Mouse (Mus musculus): Measurements from ENCODE around the gene Map3k1.

The Map3k1 gene

DNA sequence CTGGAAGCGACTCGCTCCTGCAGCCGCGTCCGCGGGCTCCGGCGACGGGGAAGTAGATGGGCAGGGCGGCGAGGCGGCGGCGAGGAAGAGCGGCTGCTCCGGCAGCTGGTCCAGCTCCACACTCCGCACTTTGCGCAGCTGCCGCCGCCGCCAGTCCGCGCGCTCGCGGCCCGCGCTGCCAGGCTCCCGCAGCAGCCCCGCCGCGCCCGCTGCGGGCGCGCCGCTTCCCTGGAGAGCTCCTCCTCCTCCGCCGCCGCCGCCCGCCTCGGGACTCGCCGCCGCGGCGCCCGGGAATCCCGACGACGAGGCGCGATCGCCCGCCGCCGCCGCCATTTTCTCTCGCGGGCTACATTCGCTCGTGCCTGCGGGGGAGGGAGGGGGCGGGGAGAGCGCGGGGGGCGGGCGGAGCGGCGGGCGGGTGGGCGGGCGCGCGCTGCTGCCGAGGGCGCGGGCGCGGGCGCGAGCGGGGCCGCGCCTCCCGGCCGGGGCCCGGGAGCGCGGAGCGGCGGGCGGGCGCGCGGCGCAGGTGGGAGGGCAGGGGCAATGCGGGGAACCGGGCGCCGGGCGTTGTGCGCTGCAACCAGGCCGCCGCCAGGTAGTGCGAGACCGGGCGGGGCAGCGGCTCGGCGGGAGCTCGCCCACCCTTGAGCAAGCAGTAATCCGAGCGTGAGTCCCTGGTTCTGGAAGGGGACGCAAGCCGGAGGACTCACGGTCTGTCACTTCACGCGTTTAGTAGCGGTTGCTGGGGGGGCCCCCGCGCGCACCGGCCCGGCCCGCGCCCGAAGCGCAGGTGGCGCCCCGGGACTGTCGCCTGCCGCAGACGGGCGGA lies at the start of gene Map3k1:
Map3k1 (minus strand) TSS at position 357 of the 829 bp plus-strand sequence.
- ATAC-seq (ENCODE audit: low TSS enrichment): peak; percentile 87

DNA sequence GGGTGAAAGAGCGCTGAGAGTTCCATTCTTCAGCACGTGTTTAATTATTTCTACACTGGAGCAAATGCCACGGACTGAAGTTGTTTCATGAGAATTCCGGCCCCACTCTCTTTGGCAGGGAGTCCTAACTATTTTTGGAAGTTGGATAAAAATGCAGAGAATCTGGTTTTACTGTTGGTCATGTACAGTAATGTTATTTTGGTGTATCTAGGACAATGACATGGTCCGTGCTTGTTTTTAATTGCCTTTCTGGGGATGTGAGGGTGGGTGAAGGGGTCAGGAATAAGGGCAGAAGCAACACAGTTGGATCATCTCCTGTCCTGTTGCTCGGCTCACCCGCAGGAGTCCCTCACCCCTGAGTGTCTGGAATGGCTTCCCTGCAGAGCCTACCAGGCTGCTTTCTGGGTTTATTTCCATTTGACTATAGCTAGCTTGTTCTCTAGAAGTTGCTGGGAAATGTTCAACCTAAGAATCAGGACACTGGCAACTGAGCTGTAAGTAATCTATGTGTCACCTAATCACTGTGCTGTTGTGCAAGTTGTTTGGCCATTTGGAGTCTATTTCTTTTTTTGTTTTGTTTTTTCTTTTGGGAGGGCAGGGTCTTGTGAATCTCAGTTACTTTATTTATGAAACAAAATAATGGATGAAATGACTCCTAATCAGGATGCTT lies 48.1 kb upstream of the Map3k1 start:
- no peak for ATAC-seq (ENCODE audit: low TSS enrichment)

DNA sequence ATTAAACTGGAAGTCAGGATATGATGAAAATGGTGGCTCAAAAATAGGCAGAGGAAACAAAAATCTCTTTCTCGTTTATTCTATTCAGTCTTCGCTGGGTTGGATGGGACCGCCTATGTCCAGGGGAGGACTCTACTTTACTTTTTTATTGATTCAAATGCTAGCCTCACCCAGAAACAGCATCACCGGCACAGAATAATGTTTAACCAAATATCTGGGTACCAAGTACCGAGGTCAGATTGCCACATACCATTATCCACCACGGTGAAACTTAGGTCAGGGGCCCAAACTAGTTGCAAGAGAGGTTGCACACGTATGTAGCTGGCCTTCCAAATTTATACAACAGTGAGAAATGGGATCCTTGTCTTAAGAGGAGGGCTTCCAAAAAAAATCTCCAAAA lies 47.4 kb upstream of the Map3k1 start:
- no peak for ATAC-seq (ENCODE audit: low TSS enrichment)

DNA sequence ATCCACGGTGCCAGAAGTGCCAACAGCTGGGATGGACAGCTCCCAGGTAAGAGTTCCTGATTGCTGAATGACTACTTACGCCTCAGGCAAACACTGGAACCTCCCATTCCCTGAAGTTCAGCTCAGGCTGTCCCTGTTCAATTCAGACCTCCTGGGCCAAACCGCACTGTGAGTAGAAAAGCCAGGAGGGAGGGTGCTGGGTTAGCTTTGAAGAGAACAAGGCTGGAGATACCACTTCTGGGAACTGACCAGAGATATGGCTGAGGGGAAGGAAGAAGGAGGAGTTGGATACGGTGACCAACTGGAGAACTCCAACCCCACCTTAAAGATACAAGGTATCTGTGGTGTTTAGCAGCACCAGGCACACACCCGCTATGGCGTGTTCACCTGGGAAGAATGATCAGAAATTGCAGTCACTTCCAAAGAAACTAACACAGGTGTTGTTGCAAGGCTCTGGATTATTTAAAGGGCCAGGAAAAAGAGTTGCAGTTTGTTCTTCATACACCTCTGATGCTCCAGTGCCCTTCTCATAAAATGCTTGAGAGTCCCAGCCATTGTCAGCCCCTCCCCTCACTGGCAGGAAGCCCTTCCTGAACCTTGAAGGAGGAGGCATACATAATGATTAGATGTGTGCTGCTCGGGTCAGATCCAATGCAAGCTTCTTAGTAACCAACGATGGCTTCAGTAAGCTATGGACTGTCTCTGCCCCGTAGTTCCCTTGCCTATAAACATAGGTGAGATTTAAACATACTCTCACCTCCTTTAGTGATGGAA lies 43.8 kb upstream of the Map3k1 start:
- no peak for ATAC-seq (ENCODE audit: low TSS enrichment)

DNA sequence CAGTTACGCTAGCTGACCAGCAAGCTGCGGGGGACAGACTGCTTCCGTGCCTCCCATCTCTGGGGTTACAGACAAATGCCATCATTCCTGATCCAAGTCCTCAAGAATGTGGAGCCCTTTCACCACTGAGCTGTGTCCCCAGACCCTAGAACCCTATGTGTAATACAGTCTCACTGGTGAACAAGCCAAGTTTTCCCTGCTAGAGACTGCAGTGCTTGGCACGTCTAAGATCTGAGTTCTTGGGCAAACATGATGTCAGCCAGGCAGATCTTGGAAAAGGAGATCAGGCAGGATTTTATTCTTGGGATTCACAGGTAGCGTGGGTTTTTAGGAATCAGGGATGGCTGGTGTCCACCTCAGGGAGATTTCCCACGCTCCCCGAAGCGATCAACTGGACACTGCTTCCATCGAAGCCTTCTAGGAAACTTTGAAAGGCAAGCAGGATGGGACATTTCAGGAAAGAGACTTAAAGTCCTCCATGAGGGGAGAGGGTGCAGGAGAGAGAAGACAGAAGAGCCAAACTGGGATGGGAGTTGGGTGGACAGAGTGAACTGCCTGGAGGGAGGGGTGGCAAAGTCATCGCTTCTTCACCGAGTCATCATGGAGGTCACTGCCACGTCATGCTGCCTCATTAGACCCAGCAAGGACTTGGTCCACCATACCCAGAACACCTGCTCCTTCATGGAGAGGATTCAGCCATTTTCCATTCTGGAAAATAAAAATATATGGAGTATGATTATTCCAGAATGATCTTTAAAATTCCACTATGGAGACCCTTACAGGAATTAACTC lies 41.4 kb upstream of the Map3k1 start:
- no peak for ATAC-seq (ENCODE audit: low TSS enrichment)

DNA sequence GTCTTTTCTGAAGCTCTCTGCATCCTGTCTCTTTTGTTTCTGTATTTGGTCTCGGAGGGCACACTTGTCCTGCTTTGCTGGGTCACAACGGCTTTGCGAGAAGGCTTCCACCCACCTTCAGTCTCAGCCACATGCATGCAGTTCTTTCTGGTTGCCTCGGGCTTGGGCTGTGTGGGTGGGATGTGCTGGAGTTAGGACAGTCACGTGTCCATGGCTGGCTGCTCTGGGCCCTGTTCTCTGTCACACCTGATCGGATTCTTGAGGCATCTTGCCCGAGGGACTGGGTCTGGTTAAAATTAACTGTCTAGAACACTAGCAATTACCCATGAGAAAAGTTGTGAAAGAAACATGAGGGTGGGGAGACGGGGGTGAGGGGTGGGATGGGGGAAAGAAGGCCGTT lies 36.7 kb upstream of the Map3k1 start:
- ATAC-seq (ENCODE audit: low TSS enrichment): no peak

DNA sequence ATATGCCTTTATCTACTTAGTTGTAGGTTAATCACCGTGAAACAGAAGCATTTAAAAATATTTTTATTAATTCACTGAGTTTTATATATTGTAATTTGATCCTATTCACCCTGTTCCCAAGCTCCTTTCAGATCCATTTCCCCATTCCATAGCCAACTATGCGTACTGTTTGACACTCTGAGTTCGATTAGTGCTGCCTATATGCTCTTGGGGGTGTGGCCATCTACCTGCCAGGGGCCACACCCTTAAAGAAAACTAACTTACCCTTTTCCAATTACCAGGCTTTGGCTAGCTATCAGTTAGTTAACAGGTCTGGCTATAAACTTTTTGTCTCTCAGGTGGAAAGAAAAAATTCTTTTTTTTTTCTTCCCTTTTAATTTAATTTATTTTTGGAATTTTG lies 35.5 kb upstream of the Map3k1 start:
- no peak for ATAC-seq (ENCODE audit: low TSS enrichment)

DNA sequence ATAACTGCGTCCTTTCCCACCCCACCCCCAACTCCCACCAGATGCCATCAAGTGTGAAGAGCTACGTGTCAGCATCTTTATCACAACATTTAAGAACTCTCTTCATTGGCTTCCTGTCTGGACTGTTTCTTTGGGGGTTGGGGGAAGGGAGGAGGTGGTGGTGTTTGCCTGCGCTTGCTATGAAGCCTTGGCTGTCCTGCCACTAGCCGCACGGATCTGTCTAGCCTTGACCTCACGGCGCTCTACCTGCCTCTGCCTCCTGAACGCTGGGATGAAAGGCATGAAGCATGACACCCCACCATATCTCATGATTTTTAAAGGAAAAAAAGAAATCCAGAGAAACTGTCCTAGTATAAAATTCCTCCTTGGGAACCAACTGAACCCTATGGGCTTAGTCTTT lies 27.0 kb upstream of the Map3k1 start:
- no peak for ATAC-seq (ENCODE audit: low TSS enrichment)

DNA sequence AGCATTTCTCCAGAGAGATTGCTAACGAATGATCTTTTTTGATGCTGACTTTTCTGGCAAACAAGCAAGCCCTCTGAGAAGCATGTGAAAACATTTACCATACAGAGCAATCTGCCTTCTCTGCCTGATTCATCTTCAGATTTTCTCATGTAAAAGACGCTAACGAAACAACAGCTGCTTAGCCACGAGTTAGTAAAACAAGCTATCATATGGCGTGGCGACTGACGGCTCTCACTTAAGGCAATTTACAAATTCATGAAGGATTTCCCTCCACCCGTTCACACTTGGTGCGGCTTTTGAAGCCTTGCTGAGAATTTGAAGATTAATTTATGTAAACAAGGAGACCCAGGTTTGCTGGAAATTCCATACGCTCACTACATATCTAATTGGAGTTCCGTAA lies 25.8 kb upstream of the Map3k1 start:
- ATAC-seq (ENCODE audit: low TSS enrichment): 0 out of 2 replicates have a peak, but pooled peaks have one; percentile 23

DNA sequence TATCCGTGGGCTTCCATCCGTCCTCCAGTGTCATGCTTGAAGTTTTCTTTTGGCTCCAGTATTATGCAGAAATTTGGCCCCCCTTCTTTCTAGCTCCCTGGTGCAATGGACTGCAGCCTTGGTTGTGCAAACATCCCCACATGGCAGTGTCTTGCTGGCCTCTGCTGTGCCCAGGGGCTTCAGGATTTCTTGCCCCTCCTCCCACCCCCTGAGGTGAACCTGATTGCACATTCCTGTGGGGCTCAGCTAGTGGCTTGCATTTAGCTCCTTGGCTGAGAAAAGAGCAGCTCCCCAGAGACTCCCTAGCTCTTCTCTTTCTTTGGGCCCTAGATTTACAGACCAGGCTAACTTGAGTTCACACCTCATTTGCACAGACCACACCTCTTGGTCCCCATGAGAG lies 20.7 kb upstream of the Map3k1 start:
- no peak for ATAC-seq (ENCODE audit: low TSS enrichment)

DNA sequence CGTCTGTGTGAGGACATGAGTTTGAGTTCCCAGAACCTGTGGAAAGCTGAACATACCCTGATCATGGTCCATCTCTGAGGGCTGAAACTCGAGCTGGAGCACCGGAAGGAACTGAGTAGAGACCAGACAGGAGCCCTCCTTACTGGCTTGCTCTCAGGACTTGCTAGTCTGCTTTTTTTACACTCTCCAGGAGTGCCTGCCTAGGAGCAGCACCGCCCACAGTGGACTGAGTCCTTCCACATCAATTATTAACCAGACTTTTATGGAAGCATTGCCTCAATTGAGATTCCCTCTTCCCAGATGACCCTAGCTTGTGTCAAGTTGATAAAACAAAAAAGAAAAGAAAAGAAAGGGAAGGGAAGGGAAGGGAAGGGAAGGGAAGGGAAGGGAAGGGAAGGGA lies 18.7 kb upstream of the Map3k1 start:
- no peak for ATAC-seq (ENCODE audit: low TSS enrichment)

DNA sequence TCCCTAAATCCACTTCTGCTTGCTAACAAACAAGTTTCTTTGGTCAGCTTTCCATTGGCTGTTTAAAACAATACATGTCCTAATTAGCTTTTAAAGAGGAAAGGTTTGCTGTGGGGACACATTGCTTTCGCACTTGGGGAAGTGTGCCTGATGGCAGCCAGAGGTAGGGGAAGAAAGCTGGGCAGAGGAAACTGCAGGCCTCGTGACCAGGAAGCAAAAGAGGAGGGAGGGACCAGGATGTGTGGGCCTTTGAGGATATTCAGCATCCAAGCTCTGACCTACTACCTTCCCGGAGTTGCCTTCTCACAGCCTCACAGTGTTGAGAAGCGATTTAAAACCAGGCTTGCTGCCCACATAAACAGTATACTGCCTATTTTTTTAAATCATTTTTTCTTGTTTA lies 15.4 kb upstream of the Map3k1 start:
- ATAC-seq (ENCODE audit: low TSS enrichment): no peak

DNA sequence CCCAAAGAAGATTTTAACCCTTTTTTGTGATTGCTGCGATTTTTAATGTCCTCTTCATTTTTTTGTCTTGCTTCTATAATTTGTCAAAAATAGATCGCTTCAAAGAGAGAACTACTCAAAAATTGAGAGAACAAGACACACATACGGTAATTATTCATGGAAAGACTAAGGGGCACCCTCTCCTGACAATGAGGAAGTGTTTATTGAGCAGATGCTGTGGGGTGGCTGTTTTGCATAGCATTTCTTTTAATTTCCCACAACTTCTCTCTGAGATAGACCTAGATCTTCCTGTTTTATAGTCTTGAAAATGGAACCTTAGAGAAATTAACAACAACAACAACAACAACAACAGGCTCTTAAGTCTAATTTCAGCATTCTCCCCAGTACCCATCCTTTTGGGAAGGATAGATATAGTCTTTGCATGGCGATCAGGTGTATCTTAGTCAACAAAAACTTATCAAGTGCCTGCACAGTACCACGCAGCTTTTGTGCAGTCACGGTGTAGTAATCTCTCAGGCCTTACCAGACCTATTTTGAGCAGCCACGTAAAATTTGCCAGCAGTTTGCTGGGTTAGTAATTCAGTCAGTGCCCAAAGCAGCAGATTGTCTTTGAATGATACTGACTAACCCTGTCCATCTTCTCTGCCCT lies 13.1 kb upstream of the Map3k1 start:
- no peak for ATAC-seq (ENCODE audit: low TSS enrichment)

DNA sequence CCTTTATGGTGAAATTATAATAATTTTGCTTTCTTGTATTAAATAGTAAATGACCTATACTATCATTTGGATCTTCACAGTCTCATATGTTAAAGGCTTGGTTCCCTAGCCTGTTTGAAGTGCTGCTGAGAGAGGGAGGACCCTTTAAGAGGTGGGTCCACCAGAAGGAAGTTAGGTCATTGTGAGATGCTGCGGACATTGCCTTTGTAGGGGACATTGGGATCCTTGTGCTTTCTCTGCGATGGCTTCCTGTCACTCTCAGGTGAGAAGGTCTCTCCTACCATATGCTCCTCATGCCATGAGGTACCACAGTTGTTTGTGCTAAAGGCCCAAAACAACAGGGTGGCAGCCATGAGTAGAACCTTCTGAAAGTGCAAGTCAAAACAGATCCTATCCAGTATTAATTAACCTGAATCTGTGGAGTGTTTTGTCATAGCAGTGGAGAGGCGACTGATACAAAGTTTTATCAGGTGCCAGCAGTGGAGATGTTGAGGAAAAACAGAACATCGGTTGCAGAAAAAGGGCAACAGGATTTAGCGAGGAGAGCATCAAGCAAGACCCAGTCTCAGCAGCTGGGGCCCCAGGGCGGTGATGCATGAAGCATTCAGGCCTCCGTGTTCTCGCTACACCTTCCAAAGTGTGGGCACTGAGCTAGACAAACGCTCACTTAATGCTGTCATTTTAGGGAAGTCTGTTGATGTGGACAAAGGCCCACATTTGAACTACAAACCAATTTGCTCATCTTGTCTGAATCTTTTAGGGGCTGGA lies 11.0 kb upstream of the Map3k1 start:
- ATAC-seq (ENCODE audit: low TSS enrichment): no peak

DNA sequence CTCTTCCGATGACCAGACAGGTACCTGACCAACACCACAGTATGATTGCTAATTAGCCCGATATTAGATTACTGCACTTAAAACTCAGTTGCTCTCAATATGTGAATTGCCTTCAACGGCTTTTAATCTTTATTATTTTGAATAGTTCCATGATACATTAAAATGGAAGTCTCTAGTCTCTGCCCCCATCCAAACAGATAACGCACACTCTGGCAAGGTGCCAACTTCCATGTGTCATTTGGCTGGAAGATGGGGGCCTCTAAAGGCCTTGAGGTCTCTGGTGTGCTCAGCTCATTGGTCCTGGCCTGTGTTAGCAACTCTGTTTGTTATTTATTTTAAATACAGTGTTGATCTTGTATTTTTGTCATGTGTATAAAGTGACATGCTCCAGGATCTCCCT lies 10.3 kb upstream of the Map3k1 start:
- ATAC-seq (ENCODE audit: low TSS enrichment): no peak

DNA sequence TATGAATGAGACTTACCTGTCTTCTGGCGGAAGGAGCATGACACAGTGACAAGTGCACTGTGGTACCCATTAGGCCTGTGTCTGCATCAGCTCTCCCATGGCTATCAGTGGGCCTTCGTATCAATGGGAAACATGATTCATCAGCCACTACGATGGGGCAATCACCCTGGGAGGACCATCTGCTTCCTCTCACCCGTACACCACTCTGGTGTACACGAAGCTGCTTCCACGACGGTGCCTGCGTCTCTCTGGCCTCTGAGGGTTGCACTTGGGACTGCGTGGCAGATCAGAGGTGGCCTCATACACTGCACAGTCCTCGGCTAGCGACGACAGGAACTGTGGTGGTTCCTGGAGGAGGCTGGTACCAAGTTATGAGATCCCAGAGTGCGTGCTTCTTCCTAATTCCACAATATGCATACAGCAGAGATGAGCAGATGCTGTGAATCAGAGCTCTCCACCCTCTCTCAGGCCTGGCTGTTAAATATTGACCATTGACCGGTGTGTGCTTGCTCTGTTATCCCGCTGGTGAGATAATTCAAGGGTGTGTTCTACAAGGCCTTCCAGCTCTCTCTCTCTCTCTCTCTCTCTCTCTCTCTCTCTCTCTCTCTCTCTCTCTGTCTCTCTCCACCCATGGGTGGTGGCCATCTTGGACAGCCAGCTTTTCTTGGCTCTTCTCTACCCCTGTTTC lies 9.6 kb upstream of the Map3k1 start:
- no peak for ATAC-seq (ENCODE audit: low TSS enrichment)

DNA sequence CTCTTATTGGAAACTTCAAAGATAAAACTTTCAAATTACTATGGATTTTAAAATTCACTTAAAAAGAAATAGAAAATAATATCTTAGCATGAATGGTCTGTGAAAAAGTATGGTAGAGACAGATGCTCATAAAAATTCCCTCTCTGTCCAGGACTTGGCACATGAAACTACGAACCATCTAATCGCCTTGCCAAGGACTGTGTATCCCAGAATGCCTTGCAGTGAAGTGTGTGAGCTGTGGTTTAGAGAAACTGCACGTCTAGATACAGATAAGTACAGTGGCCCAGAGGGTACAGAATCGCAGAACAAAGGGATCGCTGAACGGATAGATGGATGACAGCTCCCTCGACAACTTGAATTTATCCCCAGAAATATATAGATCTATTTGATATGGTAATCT lies 9.0 kb upstream of the Map3k1 start:
- no peak for ATAC-seq (ENCODE audit: low TSS enrichment)

DNA sequence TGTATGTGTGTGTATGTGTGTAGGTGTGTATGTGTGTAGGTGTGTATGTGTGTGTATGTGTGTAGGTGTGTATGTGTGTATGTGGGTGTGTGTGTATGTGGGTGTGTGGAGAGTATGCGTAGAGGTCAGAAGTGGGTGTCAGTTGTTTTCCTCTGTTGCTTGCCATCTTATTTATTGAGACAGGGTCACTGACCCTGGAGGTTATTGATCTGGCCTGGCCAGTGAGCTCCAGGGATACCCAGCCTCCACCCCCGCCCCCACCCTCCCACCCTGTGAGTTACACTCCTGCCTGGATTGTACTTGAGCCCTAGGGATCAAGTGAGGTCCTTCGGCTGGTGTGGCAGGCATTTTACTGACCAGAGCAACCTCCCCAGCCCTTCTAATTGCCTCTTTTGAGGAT lies 7.6 kb upstream of the Map3k1 start:
- ATAC-seq (ENCODE audit: low TSS enrichment): no peak

DNA sequence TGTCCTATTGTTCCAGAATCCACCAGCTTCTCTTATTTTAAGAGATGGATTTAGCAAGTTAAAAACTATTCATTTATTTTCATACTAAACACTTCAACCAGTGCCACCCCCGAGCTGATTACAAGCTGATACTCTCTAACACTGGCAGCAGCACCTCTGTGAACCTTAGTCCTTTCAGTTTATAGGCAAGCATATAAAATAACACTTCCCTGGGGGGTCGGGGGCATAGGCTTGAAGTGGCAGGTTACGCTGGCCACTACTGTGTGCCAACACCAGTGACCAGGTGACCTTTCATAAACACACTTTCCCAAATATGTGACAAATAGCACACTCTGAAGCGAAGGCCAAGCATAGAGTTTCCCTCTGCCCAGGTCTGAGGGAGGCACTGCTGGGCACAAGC lies 6.7 kb upstream of the Map3k1 start:
- no peak for ATAC-seq (ENCODE audit: low TSS enrichment)

DNA sequence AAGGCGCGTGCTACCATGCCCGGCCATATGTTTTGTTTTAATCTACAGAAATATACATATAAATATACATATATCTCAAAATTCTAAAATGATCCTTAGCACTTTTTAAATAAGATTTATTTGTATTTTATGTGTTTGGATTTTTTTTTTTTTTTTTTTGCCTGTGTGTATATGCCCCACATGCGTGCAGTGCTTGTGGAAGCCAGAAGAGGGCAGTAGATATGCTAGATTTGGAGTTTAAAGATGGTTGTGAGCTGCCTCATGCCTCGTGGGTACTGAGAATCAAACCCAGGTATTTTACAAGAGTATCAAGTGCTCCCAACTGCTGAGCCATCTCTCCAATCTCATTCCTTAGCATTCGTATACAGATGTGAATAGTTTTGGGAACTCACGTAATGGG lies 6.2 kb upstream of the Map3k1 start:
- no peak for ATAC-seq (ENCODE audit: low TSS enrichment)

Data from frontal cortex, adult (tissue).